Mouse (Mus musculus): ENCODE measurements around the gene Cby1.

GRCm38 (mm10) chr15:79657837-79658530 is 1.0 kb upstream of the Cby1 start:
- TF ChIP-seq CTCF (IDR thresholded peaks at IDR 0.05; ENCODE audit: low read depth, low read length) (peak; percentile 20), POLR2A (IDR thresholded peaks at IDR 0.05; ENCODE audit: insufficient read depth, low read length) (no peak), EP300 (IDR thresholded peaks at IDR 0.05; ENCODE audit: insufficient read depth, low read depth, low read length) (no peak)
